Mouse (Mus musculus) megakaryocyte, adult 5-6 weeks (primary cell): ENCODE data around the gene B4galnt1. TPM values are rescaled to one million over a fixed set of nuclear protein-coding genes. Genes with fewer than 3 reads are reported as not detected.
"Not testable (repeated sequence)": the region's sequence is repeated elsewhere in the genome, so short reads cannot be mapped to it uniquely, and the experiment has no call there.

Experiments used
- ATAC-seq: 2 replicates; pipeline ENCODE4 v1.8.0; 2016; ENCODE audit warnings: mild to moderate bottlenecking, inconsistent platforms; ENCODE audit not compliant: poor library complexity, severe bottlenecking
- total RNA-seq, 2 experiments: library from RNA; stranded (forward) in 1 of 2; stranded (reverse) in 1 of 2; fragments of 153-499, 151-499 nt in 1 of 2; fragments of 221-1000, 200-1000 nt in 1 of 2; gene quantifications; 2 replicates each; pipeline versions ENCODE4 v1.2.3 to v1.2.4; 2015 to 2017

Gene B4galnt1
- total RNA-seq, 2 experiments from 2014 or later: 67.7 to 113 TPM

GRCm38 (mm10) chr10:127140971-127141370 is 24.1 kb upstream of the B4galnt1 start:
- no peak for ATAC-seq

DNA sequence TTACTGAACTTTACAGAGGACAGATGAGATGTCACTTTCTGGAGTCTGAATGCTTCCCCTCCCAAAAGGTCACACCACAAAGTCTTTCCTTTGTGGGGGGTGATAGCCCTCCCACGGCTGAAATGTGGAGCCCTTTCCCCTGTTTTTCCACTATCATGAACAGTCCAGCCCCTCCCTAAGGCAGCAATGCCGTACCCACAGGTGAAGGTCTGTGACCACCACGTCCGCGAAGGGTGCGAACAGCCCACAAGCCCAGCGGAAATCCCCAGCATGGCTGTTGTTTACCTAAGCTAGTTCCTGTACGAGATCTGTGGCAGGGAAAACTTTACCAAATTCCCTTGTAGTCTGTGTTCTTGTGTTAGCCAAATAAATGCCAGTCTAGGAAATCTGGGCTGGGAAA is 23.5 kb upstream of the B4galnt1 start:
- peak; percentile 52 for ATAC-seq

DNA sequence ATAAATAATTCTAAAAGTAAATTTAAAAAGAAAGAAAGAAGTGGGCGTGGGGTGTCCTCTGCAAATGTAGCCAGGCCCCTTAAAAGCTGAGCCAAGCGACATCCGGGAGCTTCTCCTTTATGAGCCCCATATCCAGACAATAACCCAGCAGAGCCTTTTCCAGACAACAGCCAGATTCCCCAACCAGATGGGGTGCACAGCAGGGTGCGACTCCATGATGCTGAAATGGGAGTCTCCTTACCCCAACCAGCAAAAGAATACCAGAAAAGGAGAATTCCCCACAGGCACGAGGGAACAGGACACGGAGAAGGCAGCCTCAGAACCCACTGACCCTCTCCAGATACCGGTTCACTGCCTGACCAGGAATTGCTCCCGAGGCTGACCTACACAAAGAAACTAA is 21.8 kb upstream of the B4galnt1 start:
- no peak for ATAC-seq

- ATAC-seq: no peak
These were observed 20.5 kb upstream of the B4galnt1 start for GRCm38 (mm10) chr10:127144536-127144935.

DNA sequence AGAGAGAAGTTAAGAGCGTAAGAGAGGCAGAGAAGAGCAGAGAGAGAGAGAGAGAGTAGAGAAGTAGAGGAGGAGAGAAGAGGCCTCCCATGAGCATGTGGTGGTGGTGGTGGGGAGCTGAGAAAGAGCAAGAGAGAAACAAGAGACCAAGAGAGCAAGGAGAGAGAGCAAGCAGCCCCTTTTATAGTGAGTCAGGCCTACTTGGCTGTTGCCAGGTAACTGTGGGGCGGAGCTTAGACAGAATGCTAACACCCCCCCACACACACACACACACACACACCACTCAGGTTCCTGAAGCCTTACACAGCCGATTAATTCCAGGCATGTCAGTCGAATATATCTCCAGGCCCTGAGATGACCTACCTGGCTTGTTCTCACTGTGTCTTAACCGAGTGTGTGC is 19.7 kb upstream of the B4galnt1 start:
- no peak for ATAC-seq

GRCm38 (mm10) chr10:127147135-127147534 is 17.9 kb upstream of the B4galnt1 start:
- ATAC-seq: no peak

- peak; percentile 47 for ATAC-seq
These were observed 14.6 kb upstream of the B4galnt1 start for GRCm38 (mm10) chr10:127150471-127150872.

- ATAC-seq: not testable (repeated sequence)
These were observed 13.8 kb upstream of the B4galnt1 start for GRCm38 (mm10) chr10:127151233-127151632.

GRCm38 (mm10) chr10:127152556-127152955 is 12.5 kb upstream of the B4galnt1 start:
- not testable (repeated sequence) for ATAC-seq

GRCm38 (mm10) chr10:127153323-127153722 is 11.7 kb upstream of the B4galnt1 start:
- ATAC-seq: peak; percentile 57

DNA sequence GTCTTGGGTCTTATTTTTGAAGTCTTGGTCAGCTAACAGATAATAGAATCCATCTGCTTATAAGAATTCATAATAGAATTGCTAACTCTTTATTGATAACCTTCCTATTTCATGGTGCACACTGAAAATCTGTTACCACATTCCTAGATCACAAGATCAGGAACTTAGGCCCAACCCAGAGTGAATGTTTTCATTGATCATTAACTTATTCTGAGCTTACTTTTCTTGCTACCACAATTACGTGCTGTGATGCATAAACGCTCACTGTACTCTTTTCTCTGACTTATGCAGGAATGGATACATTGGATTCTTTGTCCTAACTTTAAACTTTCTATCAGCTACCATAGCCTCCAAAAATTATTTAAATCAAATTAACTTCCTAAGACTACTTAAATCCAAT is 10.8 kb upstream of the B4galnt1 start:
- no peak for ATAC-seq

- no peak for ATAC-seq
These were observed 10.4 kb upstream of the B4galnt1 start for GRCm38 (mm10) chr10:127154652-127155051.

DNA sequence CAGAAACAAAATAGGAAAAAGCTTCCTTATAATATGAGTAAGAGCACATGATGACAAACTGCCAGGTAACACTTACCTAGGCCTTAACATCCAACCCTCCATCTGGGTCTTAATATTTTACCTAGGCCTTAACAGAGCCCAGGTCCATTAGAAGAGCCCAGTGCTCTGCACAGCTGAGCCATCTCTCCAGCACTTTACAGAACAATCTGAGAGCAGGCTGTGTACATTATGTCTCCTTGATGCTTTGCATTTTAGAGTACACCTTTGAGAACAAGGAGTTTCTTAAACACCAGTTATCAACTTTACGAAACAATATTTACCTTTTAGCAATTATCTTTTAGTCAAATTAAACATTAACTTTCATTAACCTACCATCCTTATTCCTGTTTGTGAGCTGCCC is 8.9 kb upstream of the B4galnt1 start:
- ATAC-seq: no peak

DNA sequence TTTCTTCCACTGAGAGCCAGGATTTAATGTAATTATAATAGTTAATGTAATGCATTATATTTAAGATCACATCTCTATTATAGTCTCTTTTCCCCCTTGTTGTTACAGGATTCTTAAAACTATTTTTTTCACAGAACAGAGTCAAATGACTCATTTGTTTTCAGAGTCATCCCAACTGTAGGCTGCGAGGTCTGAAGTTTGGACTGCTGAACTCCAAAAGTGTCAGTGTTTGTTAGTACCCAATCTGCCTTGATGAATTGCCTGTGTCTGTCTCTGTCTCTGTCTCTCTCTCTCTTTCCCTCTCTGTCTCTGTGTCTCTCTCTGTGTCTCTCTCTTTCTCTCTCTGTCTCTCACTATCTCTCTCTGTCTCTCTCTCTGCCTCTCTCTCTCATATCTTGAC is 8.5 kb upstream of the B4galnt1 start:
- ATAC-seq: no peak

GRCm38 (mm10) chr10:127158471-127158870 is 6.6 kb upstream of the B4galnt1 start:
- no peak for ATAC-seq

DNA sequence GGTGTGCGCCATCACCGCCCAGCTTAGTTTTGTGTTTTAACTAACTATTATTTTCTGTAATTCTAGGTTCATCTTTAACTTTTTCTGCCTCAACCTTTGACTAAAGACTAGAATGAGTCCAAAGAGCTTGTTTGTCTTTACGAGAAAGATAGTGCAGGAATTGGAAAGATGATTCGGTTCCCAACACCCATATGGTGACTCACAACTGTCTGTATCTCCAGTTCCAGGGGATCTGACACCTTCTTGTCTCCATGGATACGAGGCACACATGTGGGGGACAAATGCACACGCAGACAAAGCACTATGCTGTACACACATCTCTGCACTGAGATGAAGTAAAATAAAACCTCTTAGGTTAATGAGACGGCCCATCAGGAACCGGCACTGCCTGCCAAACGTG is 4.9 kb upstream of the B4galnt1 start:
- no peak for ATAC-seq

- no peak for ATAC-seq
These were observed 4.3 kb upstream of the B4galnt1 start for GRCm38 (mm10) chr10:127160728-127161127.

DNA sequence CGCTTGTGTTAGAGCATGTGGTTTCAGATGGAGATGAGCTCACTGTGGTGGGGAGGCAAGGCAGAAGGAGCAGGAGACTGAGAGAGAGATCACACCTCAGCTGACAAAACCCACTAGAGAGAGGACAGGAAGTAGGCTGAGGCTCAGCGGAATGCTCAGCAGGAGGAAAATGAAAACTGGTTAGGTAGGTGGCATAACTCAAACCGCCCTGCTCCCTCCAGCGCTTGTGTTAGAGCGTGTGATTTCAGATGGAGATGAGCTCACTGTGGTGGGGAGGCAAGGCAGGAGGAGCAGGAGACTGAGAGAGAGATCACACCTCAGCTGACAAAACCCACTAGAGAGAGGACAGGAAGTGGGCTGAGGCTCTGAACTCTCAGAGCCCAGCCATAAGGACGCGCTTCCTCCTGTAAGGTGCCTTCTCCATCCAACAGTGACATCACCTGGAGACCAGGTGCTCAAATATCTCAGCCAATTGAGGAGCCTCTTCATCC is 2.2 kb upstream of the B4galnt1 start:
- peak; percentile 36 for ATAC-seq

- no peak for ATAC-seq
These were observed 835 bp upstream of the B4galnt1 start for GRCm38 (mm10) chr10:127164190-127164589.

GRCm38 (mm10) chr10:127165354-127165653 is 279 bp downstream of the B4galnt1 start:
- no peak for ATAC-seq

DNA sequence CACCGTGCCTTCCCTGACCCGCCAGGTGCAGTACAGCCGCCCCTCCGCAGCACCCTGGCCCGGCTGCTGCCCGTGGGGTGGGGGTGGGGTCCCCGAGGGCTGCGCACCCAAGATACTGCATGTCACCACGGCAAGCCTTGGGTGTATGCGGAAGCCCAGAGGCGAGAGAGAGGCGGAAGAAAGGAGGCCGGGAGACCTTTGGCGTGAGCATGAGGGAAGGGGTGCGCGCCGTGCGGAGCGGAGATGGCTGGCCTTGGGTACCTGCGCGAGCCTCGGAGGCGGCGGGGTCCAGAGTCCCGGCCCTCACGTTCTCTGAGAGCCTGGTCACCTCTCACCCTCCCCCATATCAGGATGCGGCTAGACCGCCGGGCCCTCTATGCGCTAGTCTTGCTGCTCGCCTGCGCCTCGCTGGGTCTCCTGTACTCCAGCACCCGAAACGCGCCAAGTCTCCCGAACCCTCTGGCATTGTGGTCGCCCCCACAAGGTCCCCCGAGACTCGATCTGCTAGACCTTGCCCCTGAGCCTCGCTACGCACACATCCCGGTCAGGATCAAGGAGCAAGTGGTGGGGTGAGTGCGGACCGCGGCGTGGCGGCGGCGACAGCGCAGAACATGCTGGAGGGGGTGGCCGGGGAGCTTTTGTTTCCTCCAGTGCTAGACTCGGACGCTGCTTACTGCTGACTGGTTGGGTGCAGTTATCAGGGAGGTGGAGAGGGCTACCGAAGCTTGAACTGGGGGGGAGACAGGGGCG is 804 bp downstream of the B4galnt1 start:
- ATAC-seq: peak; percentile 49

DNA sequence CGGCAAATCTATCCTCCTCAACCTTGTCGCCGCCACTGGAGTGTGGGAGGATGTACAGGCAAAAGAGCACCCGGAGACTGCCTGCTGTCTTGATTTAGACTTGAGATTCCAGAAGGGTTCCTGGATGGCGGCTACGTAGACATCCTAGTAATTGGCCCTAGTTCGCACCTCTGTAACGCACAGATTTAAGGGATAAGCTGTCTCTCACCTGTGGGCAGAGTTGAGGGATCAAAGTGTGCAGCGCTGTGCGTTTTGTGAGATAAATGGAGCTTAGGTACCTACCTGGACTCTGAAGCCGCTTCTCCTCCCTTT is 1.3 kb downstream of the B4galnt1 start:
- ATAC-seq: no peak
